In genomic region chr10:17213310-17214064, GRCm38 (mm10) we compare ENCODE assay signal across 8 mouse cellular contexts.
DNase-seq lines count a peak whose midpoint lies in the region; ATAC-seq and TF ChIP-seq lines count a peak whose summit lies in the region.

No protein-coding gene starts in this region.

- WGBS in kidney, embryonic 15.5 days, result 20% methylated on average over 7 of the region's 7 CpGs
- 41% methylated on average over 7 of the region's 7 CpGs for WGBS in hindbrain, postnatal 0 days
- WGBS in neural tube, embryonic 12.5 days, result 21% methylated on average over 6 of the region's 7 CpGs

- no peak for TF ChIP-seq CTCF in hindbrain, postnatal 0 days (IDR thresholded peaks at IDR 0.05; ENCODE audit: low read depth)

- H3K4me3 ChIP-seq in kidney, embryonic 15.5 days (replicated peaks), result no peak overlapping the region
- H3K4me3 ChIP-seq in hindbrain, postnatal 0 days (ENCODE audit: low read length), result no peak overlapping the region
- H3K4me3 ChIP-seq in neural tube, embryonic 12.5 days, result no peak overlapping the region

- ATAC-seq in kidney, embryonic 15.5 days (replicated peaks; ENCODE audit: low FRiP score), result peak; percentile 75
- ATAC-seq in hindbrain, postnatal 0 days, result 0 out of 2 replicates have a peak, but pooled peaks have one; percentile 43
- ATAC-seq in neural tube, embryonic 12.5 days (ENCODE audit: low FRiP score, low read depth), result peak; percentile 48

- H3K4me1 ChIP-seq in kidney, embryonic 15.5 days, result peaks cover 5% of the 10 kb centered on the region; the same call in 1 of the 2 replicates
- H3K4me1 ChIP-seq in hindbrain, postnatal 0 days (ENCODE audit: insufficient read depth, low read length), result no peaks in the 10 kb centered on the region
- H3K4me1 ChIP-seq in neural tube, embryonic 12.5 days, result peaks cover 3% of the 10 kb centered on the region; the same call in 1 of the 2 replicates

- H3K27me3 ChIP-seq in kidney, embryonic 15.5 days, result no peaks in the 10 kb centered on the region
- H3K27me3 ChIP-seq in hindbrain, postnatal 0 days (ENCODE audit: insufficient read depth, low read length), result no peaks in the 10 kb centered on the region
- no peaks in the 10 kb centered on the region for H3K27me3 ChIP-seq in neural tube, embryonic 12.5 days (replicated peaks)

- peak overlapping the region; percentile 56; the same call in 1 of the 2 replicates for H3K27ac ChIP-seq in kidney, embryonic 15.5 days
- no peak overlapping the region for H3K27ac ChIP-seq in hindbrain, postnatal 0 days
- no peak overlapping the region for H3K27ac ChIP-seq in neural tube, embryonic 12.5 days

- H3K9me3 ChIP-seq in kidney, embryonic 15.5 days (replicated peaks), result no peaks in the 10 kb centered on the region
- no peaks in the 10 kb centered on the region for H3K9me3 ChIP-seq in hindbrain, postnatal 0 days (ENCODE audit: low read length)
- H3K9me3 ChIP-seq in neural tube, embryonic 12.5 days, result no peaks in the 10 kb centered on the region

- H3K4me2 ChIP-seq in kidney, embryonic 15.5 days, result peak overlapping the region; percentile 30
- peak overlapping the region; percentile 25; the same call in 1 of the 2 replicates for H3K4me2 ChIP-seq in hindbrain, postnatal 0 days (ENCODE audit: low read depth, low read length)
- H3K4me2 ChIP-seq in neural tube, embryonic 12.5 days (replicated peaks), result no peak overlapping the region; the same call in 1 of the 2 replicates

- DNase-seq in kidney, adult 18-20 months, result no peak
- DNase-seq in embryo, embryonic 11 days, result peak; percentile 69
- DNase-seq in hindbrain, postnatal 0 days (ENCODE audit: low spot score), result peak; percentile 25
- DNase-seq in right cerebral cortex, postnatal 10 days (ENCODE audit: low spot score in 2 of 2), result no peak
- DNase-seq in cerebellum, adult 11-12 months, result no peak
- DNase-seq in cerebellum, postnatal 25 days, result no peak

- H3K9ac ChIP-seq in kidney, embryonic 15.5 days, result no peak overlapping the region
- H3K9ac ChIP-seq in hindbrain, postnatal 0 days (replicated peaks; ENCODE audit: low read length), result no peak overlapping the region
- H3K9ac ChIP-seq in neural tube, embryonic 12.5 days, result no peak overlapping the region

- no peaks in the 10 kb centered on the region for H3K36me3 ChIP-seq in kidney, embryonic 15.5 days
- no peaks in the 10 kb centered on the region for H3K36me3 ChIP-seq in hindbrain, postnatal 0 days (ENCODE audit: insufficient read depth, low read length)
- no peaks in the 10 kb centered on the region for H3K36me3 ChIP-seq in neural tube, embryonic 12.5 days

Comparison
In these comparisons a context has a peak if more than half of its experiments do, and no peak if none do; other contexts are left out.
1. DNase-seq: peak in embryo, embryonic 11 days (single experiment) and hindbrain, postnatal 0 days (single experiment); none in kidney, adult 18-20 months (single experiment), right cerebral cortex, postnatal 10 days (0 of 2), cerebellum, adult 11-12 months (single experiment) and cerebellum, postnatal 25 days (0 of 2).
2. Peak in every context shown above with its lines, with median percentiles within 50 percentile points of each other: ATAC-seq.